Mouse (Mus musculus) adrenal gland, postnatal 4 days (tissue): ENCODE measurements around the gene 4930402F06Rik. TPM values are rescaled to one million over a fixed set of nuclear protein-coding genes. Genes with fewer than 3 reads are reported as not detected.

Experiments used
- DNase-seq, 2 experiments: peaks; one replicate each; pipeline ENCODE4 v3.0.0; 2021 to 2022; ENCODE audit warnings: low spot score in 2 of 2, mixed read lengths in 2 of 2
- long read RNA-seq, 2 experiments: library from polyadenylated mRNA; stranded (forward); transcript quantifications; one replicate each; pipeline ENCODE4 v2.0.0; 2021
- total RNA-seq, 2 experiments: library from RNA; stranded (reverse); gene quantifications; 2 replicates each; pipeline ENCODE4 v1.2.3; 2021

The 4930402F06Rik gene
- total RNA-seq: not detected
- long read RNA-seq, experiment 1: 0 reads
- long read RNA-seq, experiment 2: 0 reads

DNA sequence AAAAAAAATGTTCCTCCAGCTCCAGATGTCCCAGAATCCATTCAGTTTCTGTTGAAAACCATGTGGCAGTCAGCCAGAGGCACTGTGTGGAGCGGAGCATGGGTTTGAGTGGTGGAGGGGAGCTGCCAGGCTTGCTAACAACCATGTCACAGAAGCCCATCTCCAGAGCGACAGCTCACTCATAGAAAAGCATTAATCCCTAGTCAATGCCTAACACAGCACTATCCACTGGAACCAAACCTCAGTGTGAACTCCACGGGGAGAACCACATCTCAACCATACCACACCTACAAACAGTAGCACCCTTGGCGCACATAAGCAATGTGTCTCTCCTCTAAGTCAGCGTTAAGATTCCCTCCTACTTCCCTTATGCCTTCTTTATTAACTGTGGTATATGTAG is at the start of gene 4930402F06Rik:
TSS of gene 4930402F06Rik (minus strand) at position 80 of the 400 bp plus-strand sequence.
- no peak for DNase-seq

GRCm38 (mm10) chr2:35446300-35446699 is 49.3 kb upstream of the 4930402F06Rik start:
- DNase-seq: no peak

- no peak for DNase-seq
Measured at GRCm38 (mm10) chr2:35445610-35446009, 48.6 kb upstream of the 4930402F06Rik start.

GRCm38 (mm10) chr2:35444764-35445262 is 47.8 kb upstream of the 4930402F06Rik start:
- DNase-seq: no peak

GRCm38 (mm10) chr2:35443981-35444763 is 47.2 kb upstream of the 4930402F06Rik start:
- no peak for DNase-seq

DNA sequence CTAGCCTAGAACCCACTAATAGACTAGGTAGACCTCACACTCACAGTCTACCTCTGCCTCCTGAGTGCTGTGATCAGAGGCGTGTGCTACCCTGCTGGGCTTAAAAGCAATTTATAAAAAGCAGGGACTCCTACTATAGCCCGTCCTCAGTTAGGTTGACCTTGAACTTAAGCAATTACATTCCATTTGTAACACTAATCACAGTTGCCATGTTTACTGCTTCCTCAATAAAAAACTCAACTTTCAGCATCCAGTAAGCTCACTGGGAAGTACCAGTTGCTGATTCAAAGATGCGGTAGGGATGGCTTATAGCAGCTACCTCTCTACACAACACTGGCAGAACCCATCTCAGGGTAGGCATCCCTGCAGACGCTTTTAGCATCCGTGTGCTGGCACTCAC is 46.4 kb upstream of the 4930402F06Rik start:
- no peak for DNase-seq

DNA sequence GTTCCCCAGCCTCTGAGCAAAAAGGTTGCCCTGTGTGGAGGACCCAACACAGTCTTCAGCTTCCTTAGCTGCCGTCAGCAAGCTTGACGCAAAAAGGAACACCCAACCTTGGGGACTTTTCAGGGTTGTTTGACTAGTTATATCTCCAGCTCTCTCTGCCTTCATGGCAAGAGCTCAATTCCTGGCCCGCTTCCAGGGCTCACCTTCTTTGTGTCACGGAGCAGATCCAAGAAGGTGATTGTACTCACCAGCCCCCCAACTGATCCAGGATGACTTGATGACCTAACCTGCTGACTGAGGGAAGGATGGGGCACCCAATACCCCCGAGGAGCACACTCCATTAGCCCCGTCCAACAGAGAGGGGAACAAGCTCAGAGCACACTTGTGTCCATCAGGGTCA is 45.1 kb upstream of the 4930402F06Rik start:
- DNase-seq: no peak

DNA sequence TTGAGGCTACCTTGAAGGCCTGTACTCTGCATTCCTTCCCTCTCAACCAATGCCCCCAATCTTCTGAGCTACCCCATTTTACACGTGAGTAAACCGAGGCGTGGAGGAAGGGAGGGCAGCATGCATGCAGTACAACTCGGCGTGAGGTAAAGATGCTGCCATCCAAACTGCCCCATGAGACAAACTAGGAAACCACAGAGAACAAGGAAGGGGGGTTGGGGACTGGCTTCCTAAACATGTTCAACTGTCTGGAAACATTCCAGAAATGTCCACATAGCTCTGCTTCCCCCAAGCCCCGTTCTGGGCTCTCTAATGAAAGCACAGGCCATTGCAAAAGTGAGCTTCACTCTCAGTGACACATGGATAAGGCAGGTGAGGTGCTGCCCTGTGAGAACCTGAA is 44.4 kb upstream of the 4930402F06Rik start:
- DNase-seq: no peak

GRCm38 (mm10) chr2:35440480-35440879 is 43.5 kb upstream of the 4930402F06Rik start:
- DNase-seq: no peak

DNA sequence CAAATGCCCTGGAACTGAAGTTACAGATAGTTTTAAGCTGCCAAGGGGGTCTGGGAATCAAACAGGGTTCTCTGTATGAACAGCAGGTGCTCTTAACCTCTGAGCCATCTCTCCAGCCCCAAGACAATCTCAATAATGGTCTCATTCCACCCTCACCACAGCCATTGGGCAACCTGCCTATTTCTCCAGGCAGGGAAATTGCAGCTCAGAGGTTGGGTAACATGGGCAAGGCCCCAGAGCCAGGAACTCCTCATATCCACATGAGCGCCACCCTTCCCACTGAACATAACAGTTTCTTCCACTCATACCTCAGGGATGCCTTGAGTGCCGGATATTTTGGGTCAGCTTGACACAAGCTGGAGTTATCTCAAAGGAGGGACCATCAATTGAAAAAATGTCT is 40.8 kb upstream of the 4930402F06Rik start:
- no peak for DNase-seq

DNA sequence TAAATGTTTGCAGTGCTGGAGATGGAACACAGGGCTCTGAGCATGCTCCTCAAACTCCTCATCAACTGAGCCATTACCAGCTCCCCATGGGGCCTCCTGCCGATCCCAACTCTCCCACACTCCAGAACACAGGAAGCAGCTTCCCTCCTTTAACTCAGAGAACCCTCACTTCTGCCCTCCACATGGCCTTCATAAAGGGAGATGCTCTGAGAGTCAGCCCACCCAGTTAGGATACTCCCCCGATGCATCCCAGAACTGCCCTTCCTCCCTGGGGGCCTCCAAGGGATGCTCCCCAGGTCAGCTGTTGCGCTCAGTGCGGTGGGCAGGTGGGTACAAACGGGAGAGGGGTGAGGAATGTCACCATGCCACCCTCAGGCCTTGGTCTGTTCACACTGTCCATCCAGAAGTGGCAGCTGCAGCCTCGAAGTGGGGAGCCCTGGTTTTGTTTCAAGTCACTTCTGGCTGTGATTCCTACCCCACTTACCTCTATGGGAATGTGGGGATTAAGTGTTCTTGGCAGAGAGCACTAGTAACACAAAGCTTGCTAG is 37.7 kb upstream of the 4930402F06Rik start:
- DNase-seq: no peak

DNA sequence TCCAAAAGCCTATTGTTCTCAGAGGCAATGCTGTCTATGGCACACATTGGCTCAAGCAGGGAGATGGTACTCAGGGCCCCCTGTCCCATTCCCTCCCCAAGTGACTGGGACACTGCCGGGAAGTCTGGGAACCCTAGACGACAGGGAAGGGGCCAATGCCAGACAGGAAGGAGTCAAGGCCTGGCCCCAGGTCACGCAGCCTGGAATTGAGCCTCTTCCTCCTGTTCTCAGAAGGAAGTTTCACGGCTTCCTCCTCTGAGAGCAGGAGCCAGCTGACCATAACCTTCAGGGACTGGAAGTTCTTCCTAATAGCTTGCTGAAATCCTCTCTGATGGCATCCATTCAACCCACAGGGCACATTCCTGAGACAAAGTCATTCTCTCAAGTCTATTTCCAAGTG is 36.5 kb upstream of the 4930402F06Rik start:
- no peak for DNase-seq

DNA sequence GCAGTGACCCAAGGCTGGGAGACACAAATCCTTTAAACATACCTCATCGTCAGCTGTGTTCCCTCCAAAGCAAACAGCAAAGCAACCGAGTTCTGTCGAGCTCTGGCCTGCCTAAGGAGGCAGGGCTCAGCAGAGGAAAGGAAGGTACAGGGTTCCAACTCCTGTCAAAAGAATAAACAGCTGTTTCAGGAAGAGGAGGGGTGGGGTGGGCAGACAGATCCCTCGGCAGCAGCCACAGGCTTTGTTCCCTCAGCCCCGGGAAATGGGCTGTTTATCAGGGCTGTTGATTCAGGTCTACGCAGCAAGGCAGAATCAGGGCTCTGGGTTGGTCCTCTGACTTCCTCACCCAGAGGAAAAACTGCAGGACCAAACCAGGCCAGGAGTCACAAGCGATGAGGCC is 35.5 kb upstream of the 4930402F06Rik start:
- DNase-seq: no peak

DNA sequence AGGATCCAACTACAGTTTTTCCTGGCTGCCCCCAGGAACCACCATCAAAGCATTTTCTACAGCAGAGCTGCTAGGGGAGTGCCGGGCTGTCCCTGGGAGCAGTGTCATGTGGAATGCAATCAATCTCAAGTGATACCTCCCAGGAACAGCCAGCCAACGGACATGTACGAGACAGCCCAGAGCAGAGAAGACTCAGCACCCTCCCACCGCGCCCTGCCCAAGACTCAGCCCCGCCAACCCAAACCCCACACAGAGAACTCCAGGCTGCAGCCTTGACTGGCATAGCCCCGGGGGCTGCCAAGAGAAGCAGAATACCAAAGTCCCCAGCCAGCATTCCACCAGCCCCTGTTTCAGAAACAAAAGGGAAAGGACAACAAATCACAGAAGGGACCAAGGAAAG is 35.0 kb upstream of the 4930402F06Rik start:
- DNase-seq: no peak

DNA sequence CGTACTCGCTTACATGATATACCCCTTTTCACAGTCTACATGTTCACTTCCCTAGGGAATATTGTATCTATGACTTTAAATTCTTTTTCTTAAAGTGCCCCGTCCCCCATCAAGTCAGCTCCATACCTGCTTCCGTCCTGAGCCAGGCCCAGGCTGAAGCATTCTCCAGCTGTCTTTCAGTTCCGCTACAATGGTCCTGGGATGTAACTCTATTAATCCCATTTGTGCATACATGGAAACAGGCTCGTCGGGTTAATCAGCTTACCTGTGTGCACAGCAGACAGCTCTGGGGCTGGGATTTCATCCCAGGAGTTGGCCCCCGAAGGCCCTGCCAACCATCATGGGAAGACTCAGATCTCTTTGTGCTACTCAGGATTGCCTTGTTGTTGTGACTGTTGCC is 33.8 kb upstream of the 4930402F06Rik start:
- DNase-seq: no peak

GRCm38 (mm10) chr2:35428615-35429300 is 31.8 kb upstream of the 4930402F06Rik start:
- DNase-seq: no peak

DNA sequence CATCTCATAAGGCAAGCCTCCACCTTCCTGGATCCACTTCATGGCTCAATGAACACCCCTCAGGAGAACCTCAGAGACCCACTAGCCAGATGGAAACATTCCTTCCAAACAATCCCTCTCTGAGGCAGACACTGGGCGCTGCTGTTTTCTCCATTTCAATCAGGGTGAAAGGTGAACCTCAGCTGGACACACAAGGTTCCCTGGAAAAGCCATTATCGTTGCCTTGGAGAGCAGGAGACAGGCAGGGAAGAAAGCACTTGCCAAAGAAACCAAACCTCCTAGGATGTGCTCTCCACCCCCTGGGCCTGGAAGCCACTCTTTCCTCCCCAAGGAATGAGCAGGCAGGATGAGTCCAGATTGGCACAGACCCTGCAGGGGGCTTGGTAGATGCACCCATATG is 30.6 kb upstream of the 4930402F06Rik start:
- DNase-seq: no peak

DNA sequence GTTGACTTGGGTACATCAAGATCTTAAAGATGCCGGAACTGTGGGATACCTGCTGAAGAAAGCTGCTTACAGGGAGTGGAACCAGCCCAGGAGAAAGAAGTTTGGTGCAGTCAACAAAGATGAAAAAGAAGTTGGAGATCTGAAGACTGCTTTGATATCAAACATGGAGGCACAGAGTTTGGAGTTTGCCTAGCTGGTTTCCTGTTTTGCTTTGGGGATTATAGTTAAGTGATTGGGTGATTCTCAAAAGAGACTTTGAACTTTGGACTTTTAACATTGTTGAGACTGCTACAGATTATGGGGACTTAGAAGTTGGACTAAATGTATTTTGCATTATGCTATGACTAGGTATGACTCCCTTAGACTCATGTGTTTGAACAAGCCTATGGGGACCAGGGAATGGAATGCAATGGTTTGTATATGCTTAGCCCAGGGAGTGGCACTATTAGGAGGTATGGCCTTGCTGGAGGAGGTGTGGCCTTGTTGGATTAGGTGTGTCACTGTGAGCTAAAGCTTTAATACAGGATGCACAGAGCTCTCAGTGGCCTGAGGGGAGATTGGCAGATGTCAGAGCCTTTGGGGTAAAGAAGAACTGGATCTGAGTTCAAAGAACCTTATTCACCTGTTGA is 26.9 kb upstream of the 4930402F06Rik start:
- DNase-seq: no peak

DNA sequence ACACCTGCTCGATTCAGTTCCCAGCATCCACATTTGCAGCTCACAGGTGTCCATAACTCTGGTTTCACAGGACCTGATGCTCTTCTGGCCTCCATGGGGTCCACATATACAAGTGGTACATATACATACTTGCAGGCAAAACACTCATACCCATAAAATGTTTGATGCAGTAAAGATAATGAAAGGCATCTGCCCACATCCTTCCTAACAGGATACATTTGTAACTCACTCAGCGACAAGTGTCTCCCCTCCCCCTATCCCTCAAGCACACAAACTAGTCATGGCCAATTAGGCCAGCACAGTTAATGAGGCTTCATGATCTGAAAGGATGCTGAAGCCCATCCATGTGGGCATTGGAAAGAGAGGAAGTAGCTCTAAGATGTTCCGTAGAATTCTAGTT is 25.4 kb upstream of the 4930402F06Rik start:
- no peak for DNase-seq

DNA sequence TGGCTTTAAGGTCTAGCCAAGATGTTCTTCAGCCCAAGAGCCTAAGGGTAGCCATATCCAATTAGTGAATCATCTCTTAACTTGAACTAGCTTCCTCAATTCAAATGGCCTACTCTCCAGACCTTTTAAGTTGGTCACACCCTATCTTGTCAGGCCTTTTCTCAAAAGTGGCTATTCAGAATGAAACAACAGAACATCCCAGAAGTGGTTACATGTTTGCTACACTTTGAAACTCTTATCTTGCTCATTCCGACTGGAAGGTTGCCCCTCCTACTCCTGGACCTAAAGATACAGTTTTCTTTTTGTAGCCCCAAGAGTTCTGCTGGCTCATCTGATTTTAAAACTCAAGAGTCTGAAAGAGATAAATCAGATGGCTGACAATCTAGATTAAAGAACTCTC is 23.7 kb upstream of the 4930402F06Rik start:
- DNase-seq: no peak

GRCm38 (mm10) chr2:35419671-35420070 is 22.7 kb upstream of the 4930402F06Rik start:
- DNase-seq: no peak

- no peak for DNase-seq
Measured at GRCm38 (mm10) chr2:35419243-35419642, 22.3 kb upstream of the 4930402F06Rik start.
